Mouse (Mus musculus) C3H10T1/2 (cell line): ENCODE data around the gene Cmc1. TPM values are rescaled to one million over a fixed set of nuclear protein-coding genes. Genes with fewer than 3 reads are reported as not detected.

Experiments
- polyA plus RNA-seq, 2 experiments: library from polyadenylated mRNA; unstranded; fragments of >200 nt; fragmentation: generic; extraction: Trizol; gene quantifications; one replicate each; pipeline ENCODE4 v1.2.1; 2012; ENCODE audit warnings: missing spikeins in 2 of 2

Cmc1 gene
- polyA plus RNA-seq, result 10 to 100 TPM; 16.9 to 36.1 TPM

GRCm38 (mm10) chr9:118149407-118150402 lies at the start of gene Cmc1:
Gene Cmc1 (minus strand): TSS chr9:118150177.

DNA sequence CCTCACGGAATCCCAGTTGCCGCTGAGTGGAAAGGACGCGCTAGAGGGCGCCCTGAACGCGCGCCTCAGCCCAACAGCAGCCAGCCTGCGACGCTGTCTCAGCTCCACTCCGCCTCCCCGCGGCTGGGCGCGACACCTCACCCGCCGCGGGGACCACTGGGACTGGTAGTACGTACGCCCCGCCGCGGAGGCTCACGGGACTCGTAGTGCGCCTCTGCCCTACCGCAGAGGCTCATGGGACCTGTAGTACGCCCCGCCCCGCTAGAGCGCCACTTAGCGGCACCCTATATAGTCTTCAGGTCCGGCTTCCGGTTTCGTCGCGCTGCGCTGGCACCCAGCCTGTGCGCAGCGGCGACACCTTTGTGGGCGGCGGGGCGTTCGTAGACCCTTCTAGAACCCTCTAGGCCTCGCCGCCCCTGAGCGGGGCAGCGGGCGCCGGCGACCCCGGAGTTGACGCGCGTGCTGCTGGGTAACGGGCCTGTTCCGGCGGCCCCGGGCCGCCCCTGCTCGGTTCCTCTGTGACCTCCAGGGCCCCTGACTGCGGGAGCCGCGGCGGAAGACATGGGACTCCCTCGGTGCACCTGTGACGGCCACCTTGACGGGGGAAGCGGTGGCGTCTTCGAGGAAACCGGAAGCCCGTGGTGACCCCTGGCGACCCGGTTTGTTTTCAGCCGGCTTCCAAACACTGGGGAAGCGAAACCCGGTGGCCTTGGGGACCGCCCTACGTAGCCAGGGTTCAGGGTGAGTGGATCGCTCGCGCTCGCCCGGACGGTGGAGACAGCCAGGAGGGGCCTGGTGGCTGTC lies 109.6 kb downstream of the Cmc1 start, which contains the start of gene Azi2:
Gene Azi2, plus strand, starts transcription at position 282 of the 804 bp plus-strand sequence.

Other genes starting within 250 kb of the Cmc1 start
- gene Azi2, start 109.7 kb downstream of the Cmc1 start, polyA plus RNA-seq, result 1 to 10 TPM; 1.8 to 9.0 TPM